Mouse (Mus musculus) embryonic fibroblast, embryonic 13.5 days (primary cell): ENCODE data around the gene Rps9.
A peak's percentile ranks its signal among the peaks of the same experiment; 100 is the strongest.

Source experiments
- CTCF ChIP-seq: IDR thresholded peaks from 2 replicates; pipeline ENCODE4 v1.5.1; 2011; ENCODE audit warnings: mild to moderate bottlenecking, control low read depth, low read length, moderate library complexity, borderline replicate concordance; ENCODE audit not compliant: insufficient read depth
- POLR2A ChIP-seq: IDR thresholded peaks from 2 replicates; pipeline ENCODE4 v1.6.1; 2011; ENCODE audit warnings: low read depth, mild to moderate bottlenecking, control low read depth, low read length, moderate library complexity

DNA sequence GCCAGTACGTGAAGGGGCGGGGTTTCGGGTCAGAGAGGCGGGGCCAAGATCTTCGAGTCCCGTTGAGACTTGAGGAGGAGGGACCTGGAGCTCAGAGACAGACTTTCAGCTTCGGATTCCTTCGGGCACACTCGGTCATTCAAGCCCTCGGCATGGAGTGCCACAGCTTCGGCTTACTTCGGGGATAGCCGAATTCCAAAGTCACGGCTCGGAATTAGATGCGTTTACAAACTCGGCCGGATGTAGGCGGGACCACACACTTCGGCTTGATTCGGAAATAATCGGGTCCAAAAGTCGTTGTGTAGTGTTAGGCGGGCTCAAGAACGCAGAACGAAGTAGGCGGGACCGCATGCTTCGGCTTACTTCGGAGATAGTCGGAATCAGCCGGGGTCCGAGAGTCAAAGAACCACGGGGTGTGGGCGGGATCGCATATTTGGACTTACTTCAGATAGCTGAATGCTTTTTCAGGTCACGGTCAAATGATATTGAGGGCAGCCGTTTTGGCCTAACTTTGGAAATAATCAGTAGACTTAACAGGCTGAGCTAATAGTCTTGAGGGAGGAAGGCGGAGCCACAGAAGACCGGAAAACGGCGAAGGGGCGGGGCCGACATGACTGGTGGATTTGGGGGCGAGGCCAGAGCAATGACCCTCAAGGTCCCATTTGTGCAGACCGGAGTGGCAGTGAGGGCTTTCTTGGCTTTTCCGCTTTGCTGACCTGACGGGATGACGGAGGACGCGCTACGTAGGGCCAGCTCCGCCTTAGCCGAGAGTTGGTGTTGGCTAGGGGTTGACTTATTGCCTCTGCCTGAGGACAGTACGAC lies 10.6 kb upstream of the Rps9 start, which contains the start of gene Mboat7:
- TF ChIP-seq POLR2A, result peak; percentile 55
- no peak for TF ChIP-seq CTCF
